Comparison of ENCODE assay signal across 26 mouse cellular contexts in genomic region chr15:65557846-65558835, GRCm38 (mm10).
DNase-seq lines count a peak whose midpoint lies in the region; ATAC-seq lines count a peak whose summit lies in the region.
"Had no signal": no experiment of that assay in that cellular context is flagged by ENCODE, and none has a peak within 500 bp of the region (broad histone marks: within the 10 kb centered on the region; RNA-seq: fewer than 3 reads in every experiment).

No protein-coding gene starts in this region.

- no peak overlapping the region for H3K9ac ChIP-seq in kidney, embryonic 14.5 days (ENCODE audit: low read depth, low read length)
- H3K9ac ChIP-seq in liver, embryonic 11.5 days (ENCODE audit: low read depth, low read length): no peak overlapping the region
- H3K9ac ChIP-seq in forebrain, embryonic 15.5 days (replicated peaks): no peak overlapping the region
- H3K9ac ChIP-seq: forebrain, embryonic 13.5 days; heart, embryonic 15.5 days; limb, embryonic 12.5 days; liver, embryonic 12.5 days; liver, postnatal 0 days; midbrain, embryonic 13.5 days; neural tube, embryonic 13.5 days had no signal

- no peaks in the 10 kb centered on the region for H3K9me3 ChIP-seq in kidney, embryonic 14.5 days (ENCODE audit: control insufficient read depth, low read length)
- 0 out of 2 replicates have a peak, but pooled peaks cover 3% of the 10 kb centered on the region for H3K9me3 ChIP-seq in liver, embryonic 11.5 days (ENCODE audit: control insufficient read depth, low read length)
- no peaks in the 10 kb centered on the region for H3K9me3 ChIP-seq in forebrain, embryonic 15.5 days
- H3K9me3 ChIP-seq: forebrain, embryonic 13.5 days; heart, embryonic 10.5 days; heart, embryonic 15.5 days; liver, embryonic 12.5 days; midbrain, embryonic 13.5 days; neural tube, embryonic 13.5 days had no signal

- WGBS in kidney, embryonic 14.5 days: 19% methylated on average over 8 of the region's 8 CpGs
- WGBS in liver, embryonic 11.5 days: 74% methylated on average over 8 of the region's 8 CpGs
- WGBS in forebrain, embryonic 15.5 days: 90% methylated on average over 8 of the region's 8 CpGs

- H3K27me3 ChIP-seq in kidney, embryonic 14.5 days (ENCODE audit: control insufficient read depth, insufficient read depth, low read length): no peaks in the 10 kb centered on the region
- no peaks in the 10 kb centered on the region for H3K27me3 ChIP-seq in liver, embryonic 11.5 days (replicated peaks; ENCODE audit: control insufficient read depth, insufficient read depth, low read length)
- no peaks in the 10 kb centered on the region for H3K27me3 ChIP-seq in forebrain, embryonic 15.5 days
- H3K27me3 ChIP-seq: CH12.LX; forebrain, embryonic 13.5 days; heart, embryonic 15.5 days; limb, embryonic 12.5 days; liver, embryonic 12.5 days; midbrain, embryonic 13.5 days; neural tube, embryonic 13.5 days; Patski had no signal

- no peak overlapping the region for H3K27ac ChIP-seq in kidney, embryonic 14.5 days (ENCODE audit: low read depth, low read length)
- H3K27ac ChIP-seq in liver, embryonic 11.5 days (ENCODE audit: low read depth, low read length): no peak overlapping the region
- H3K27ac ChIP-seq in forebrain, embryonic 15.5 days (replicated peaks): no peak overlapping the region
- H3K27ac ChIP-seq: forebrain, embryonic 13.5 days; heart, embryonic 10.5 days; heart, embryonic 15.5 days; limb, embryonic 12.5 days; liver, embryonic 12.5 days; midbrain, embryonic 13.5 days; neural tube, embryonic 13.5 days had no signal

- no peak for DNase-seq in kidney, postnatal 36 days
- peak; percentile 2 for DNase-seq in liver
- no peak for DNase-seq in liver, embryonic 11.5 days (ENCODE audit: low spot score)
- DNase-seq in Muller cell, postnatal 12 days (ENCODE audit: inconsistent ontology term): peak; percentile 42
- peak; percentile 81 for DNase-seq in brain, adult 2 months (ENCODE audit: low read depth, low spot score)
- DNase-seq: adrenal gland, postnatal 10 days; cerebellum, adult 11-12 months; cerebellum, adult 9-11 months; gastrocnemius, postnatal 14 days; kidney, adult 9 months; layer of hippocampus, adult 9-11 months; liver, postnatal 0 days; lung, postnatal 36 days; thymus, postnatal 4 days had no signal

- H3K4me3 ChIP-seq in kidney, embryonic 14.5 days (ENCODE audit: low read length): no peak overlapping the region
- H3K4me3 ChIP-seq in liver, embryonic 11.5 days (ENCODE audit: low read depth, low read length): no peak overlapping the region
- H3K4me3 ChIP-seq in forebrain, embryonic 15.5 days: no peak overlapping the region
- H3K4me3 ChIP-seq: forebrain, embryonic 13.5 days; heart, embryonic 10.5 days; heart, embryonic 15.5 days; limb, embryonic 12.5 days; liver, embryonic 12.5 days; midbrain, embryonic 13.5 days; neural tube, embryonic 13.5 days had no signal

- no peaks in the 10 kb centered on the region for H3K4me1 ChIP-seq in kidney, embryonic 14.5 days (ENCODE audit: control insufficient read depth, insufficient read depth, low read length)
- no peaks in the 10 kb centered on the region for H3K4me1 ChIP-seq in liver, embryonic 11.5 days (replicated peaks; ENCODE audit: control insufficient read depth, insufficient read depth, low read length)
- no peaks in the 10 kb centered on the region for H3K4me1 ChIP-seq in forebrain, embryonic 15.5 days
- H3K4me1 ChIP-seq: forebrain, embryonic 13.5 days; heart, embryonic 10.5 days; heart, embryonic 15.5 days; limb, embryonic 12.5 days; liver, embryonic 12.5 days; midbrain, embryonic 13.5 days; neural tube, embryonic 13.5 days had no signal

- H3K36me3 ChIP-seq in kidney, embryonic 14.5 days (ENCODE audit: control insufficient read depth, insufficient read depth, low read length): no peaks in the 10 kb centered on the region
- H3K36me3 ChIP-seq in liver, embryonic 11.5 days (ENCODE audit: control insufficient read depth, insufficient read depth, low read length): no peaks in the 10 kb centered on the region
- H3K36me3 ChIP-seq in forebrain, embryonic 15.5 days: no peaks in the 10 kb centered on the region
- H3K36me3 ChIP-seq: heart, embryonic 10.5 days; heart, embryonic 15.5 days; limb, embryonic 12.5 days; liver, embryonic 12.5 days; midbrain, embryonic 13.5 days; neural tube, embryonic 13.5 days had no signal

- no peak overlapping the region for H3K4me2 ChIP-seq in kidney, embryonic 14.5 days (replicated peaks; ENCODE audit: low read depth, low read length)
- no peak overlapping the region for H3K4me2 ChIP-seq in liver, embryonic 11.5 days
- no peak overlapping the region for H3K4me2 ChIP-seq in forebrain, embryonic 15.5 days (replicated peaks)
- H3K4me2 ChIP-seq: forebrain, embryonic 13.5 days; heart, embryonic 15.5 days; limb, embryonic 12.5 days; liver, embryonic 12.5 days; midbrain, embryonic 13.5 days; neural tube, embryonic 13.5 days had no signal

- ATAC-seq in kidney, embryonic 14.5 days (ENCODE audit: low FRiP score, low TSS enrichment): peak; percentile 94
- ATAC-seq in liver, embryonic 11.5 days (replicated peaks; ENCODE audit: low FRiP score): no peak
- no peak for ATAC-seq in forebrain, embryonic 15.5 days (replicated peaks)
- ATAC-seq: forebrain, embryonic 13.5 days; hindbrain, embryonic 16.5 days; liver, embryonic 12.5 days; liver, postnatal 0 days; midbrain, embryonic 13.5 days; Patski had no signal

Comparison
In these comparisons a context has a peak if more than half of its experiments do, and no peak if none do; other contexts are left out.
1. DNase-seq: peak in liver (single experiment), Muller cell, postnatal 12 days (single experiment) and brain, adult 2 months (single experiment); none in kidney, postnatal 36 days (0 of 2) and liver, embryonic 11.5 days (single experiment).